10 mouse cellular contexts compared by ENCODE assay signal in genomic region chr14:79331936-79332335, GRCm38 (mm10). TPM values are rescaled to one million over a fixed set of nuclear protein-coding genes. Genes with fewer than 3 reads are reported as not detected.
DNase-seq lines count a peak whose midpoint lies in the region; ATAC-seq and TF ChIP-seq lines count a peak whose summit lies in the region.
"Had no signal": no experiment of that assay in that cellular context is flagged by ENCODE, and none has a peak within 500 bp of the region (broad histone marks: within the 10 kb centered on the region; RNA-seq: fewer than 3 reads in every experiment).

No protein-coding gene starts in this region.

- no peak overlapping the region for H3K4me2 ChIP-seq in hindbrain, embryonic 13.5 days
- no peak overlapping the region for H3K4me2 ChIP-seq in hindbrain, embryonic 11.5 days (replicated peaks; ENCODE audit: low read depth, low read length)
- no peak overlapping the region for H3K4me2 ChIP-seq in forebrain, embryonic 15.5 days (replicated peaks)
- H3K4me2 ChIP-seq in hindbrain, postnatal 0 days (ENCODE audit: low read depth, low read length), result no peak overlapping the region

- no peaks in the 10 kb centered on the region for H3K9me3 ChIP-seq in hindbrain, embryonic 13.5 days
- no peaks in the 10 kb centered on the region for H3K9me3 ChIP-seq in hindbrain, embryonic 11.5 days (ENCODE audit: control insufficient read depth, low read length)
- H3K9me3 ChIP-seq in G1E (replicated peaks), result no peaks in the 10 kb centered on the region
- no peaks in the 10 kb centered on the region for H3K9me3 ChIP-seq in forebrain, embryonic 15.5 days
- no peaks in the 10 kb centered on the region for H3K9me3 ChIP-seq in hindbrain, postnatal 0 days (ENCODE audit: low read length)

- no peaks in the 10 kb centered on the region for H3K27me3 ChIP-seq in hindbrain, embryonic 13.5 days
- H3K27me3 ChIP-seq in hindbrain, embryonic 11.5 days (ENCODE audit: control insufficient read depth, insufficient read depth, low read length), result no peaks in the 10 kb centered on the region
- no peaks in the 10 kb centered on the region for H3K27me3 ChIP-seq in G1E (ENCODE audit: insufficient read depth, low read length)
- H3K27me3 ChIP-seq in forebrain, embryonic 15.5 days, result no peaks in the 10 kb centered on the region
- no peaks in the 10 kb centered on the region for H3K27me3 ChIP-seq in hindbrain, postnatal 0 days (ENCODE audit: insufficient read depth, low read length)

- no peak overlapping the region for H3K4me3 ChIP-seq in hindbrain, embryonic 13.5 days
- H3K4me3 ChIP-seq in hindbrain, embryonic 11.5 days (ENCODE audit: low read depth, low read length), result no peak overlapping the region
- H3K4me3 ChIP-seq in G1E (ENCODE audit: low read depth, low read length), result peak overlapping the region; percentile 38; the same call in 1 of the 2 replicates
- H3K4me3 ChIP-seq in forebrain, embryonic 15.5 days, result no peak overlapping the region
- H3K4me3 ChIP-seq in hindbrain, postnatal 0 days (ENCODE audit: low read length), result no peak overlapping the region

- H3K4me1 ChIP-seq in hindbrain, embryonic 13.5 days (replicated peaks), result peaks cover 10% of the 10 kb centered on the region; the same call in 1 of the 2 replicates
- no peaks in the 10 kb centered on the region for H3K4me1 ChIP-seq in hindbrain, embryonic 11.5 days (replicated peaks; ENCODE audit: control insufficient read depth, insufficient read depth, low read length)
- H3K4me1 ChIP-seq in G1E (ENCODE audit: insufficient read depth, low read depth, low read length), result peaks cover 27% of the 10 kb centered on the region
- peaks cover 8% of the 10 kb centered on the region for H3K4me1 ChIP-seq in forebrain, embryonic 15.5 days
- no peaks in the 10 kb centered on the region for H3K4me1 ChIP-seq in hindbrain, postnatal 0 days (ENCODE audit: insufficient read depth, low read length)

- no peak for DNase-seq in hindbrain, embryonic 11.5 days (ENCODE audit: low spot score)
- DNase-seq in G1E (ENCODE audit: low spot score), result no peak
- no peak for DNase-seq in hindbrain, postnatal 0 days (ENCODE audit: low spot score)
- DNase-seq in urinary bladder, postnatal 36 days (ENCODE audit: low spot score in 2 of 2), result no peak
- DNase-seq in frontal cortex, postnatal 25 days (ENCODE audit: low spot score in 2 of 2), result no peak
- DNase-seq: adrenal gland, adult 8-10 months; cerebellum, postnatal 25 days had no signal

- H3K9ac ChIP-seq in hindbrain, embryonic 13.5 days, result no peak overlapping the region
- no peak overlapping the region for H3K9ac ChIP-seq in hindbrain, embryonic 11.5 days (ENCODE audit: low read depth, low read length)
- no peak overlapping the region for H3K9ac ChIP-seq in forebrain, embryonic 15.5 days (replicated peaks)
- no peak overlapping the region for H3K9ac ChIP-seq in hindbrain, postnatal 0 days (replicated peaks; ENCODE audit: low read length)

- peaks cover 15% of the 10 kb centered on the region for H3K36me3 ChIP-seq in hindbrain, embryonic 13.5 days
- no peaks in the 10 kb centered on the region for H3K36me3 ChIP-seq in hindbrain, embryonic 11.5 days (ENCODE audit: control insufficient read depth, insufficient read depth, low read length)
- peaks cover 43% of the 10 kb centered on the region for H3K36me3 ChIP-seq in G1E (replicated peaks)
- peaks cover 17% of the 10 kb centered on the region for H3K36me3 ChIP-seq in forebrain, embryonic 15.5 days
- peaks cover 12% of the 10 kb centered on the region; the same call in 1 of the 2 replicates for H3K36me3 ChIP-seq in hindbrain, postnatal 0 days (ENCODE audit: insufficient read depth, low read length)

- TF ChIP-seq CTCF in G1E (IDR thresholded peaks at IDR 0.05; ENCODE audit: low read depth, low read length), result no peak
- no peak for TF ChIP-seq CTCF in hindbrain, postnatal 0 days (IDR thresholded peaks at IDR 0.05; ENCODE audit: low read depth)

- ATAC-seq in hindbrain, embryonic 13.5 days (ENCODE audit: low FRiP score), result 0 out of 2 replicates have a peak, but pooled peaks have one; percentile 32
- no peak for ATAC-seq in hindbrain, embryonic 11.5 days (ENCODE audit: low FRiP score)
- no peak for ATAC-seq in G1E (ENCODE audit: extremely low read depth, insufficient number of reproducible peaks, low FRiP score, poor library complexity, severe bottlenecking)
- ATAC-seq in forebrain, embryonic 15.5 days (replicated peaks), result peak; percentile 49; the same call in 1 of the 2 replicates
- no peak for ATAC-seq in hindbrain, postnatal 0 days
- no peak for ATAC-seq in erythroblast, adult 5-6 weeks (replicated peaks; ENCODE audit: low FRiP score, poor library complexity, severe bottlenecking)

- 71% methylated on average over 7 of the region's 7 CpGs for WGBS in hindbrain, embryonic 13.5 days
- WGBS in hindbrain, embryonic 11.5 days, result 76% methylated on average over 7 of the region's 7 CpGs
- WGBS in forebrain, embryonic 15.5 days, result 57% methylated on average over 7 of the region's 7 CpGs
- 57% methylated on average over 7 of the region's 7 CpGs for WGBS in hindbrain, postnatal 0 days

- peak overlapping the region; percentile 42; the same call in 1 of the 2 replicates for H3K27ac ChIP-seq in hindbrain, embryonic 13.5 days
- H3K27ac ChIP-seq in hindbrain, embryonic 11.5 days (ENCODE audit: low read depth, low read length), result no peak overlapping the region
- H3K27ac ChIP-seq in forebrain, embryonic 15.5 days (replicated peaks), result no peak overlapping the region
- H3K27ac ChIP-seq in hindbrain, postnatal 0 days, result 0 out of 2 replicates have a peak overlapping the region, but pooled peaks have one; percentile 29

RNA-seq across cellular contexts. Expression of gene Rgcc, which starts 30.5 kb away (rescaled TPM):
- polyA plus RNA-seq in hindbrain, embryonic 13.5 days (2015; fragmentation: Nextera tagmentation; extraction: Ambion mirVana), result 29.4 and 38.8 TPM in 2 replicates
- polyA plus RNA-seq in hindbrain, embryonic 11.5 days (2014; fragmentation: Nextera tagmentation; extraction: Ambion mirVana), result 33.0 and 41.9 TPM in 2 replicates
- total RNA-seq in G1E (2014; fragmentation: Nextera tagmentation), result not detected in 2 replicates
- total RNA-seq in G1E (2017), result not detected in 2 replicates
- 0.07 TPM in 1 of 2 replicates, not detected in the other for polyA plus RNA-seq in G1E (2012)
- polyA plus RNA-seq in forebrain, embryonic 15.5 days (2015; fragmentation: Nextera tagmentation; extraction: Ambion mirVana), result 67.3 and 68.3 TPM in 2 replicates
- total RNA-seq in hindbrain, postnatal 0 days (2014; rRNA removed), result 68.6 and 74.4 TPM in 2 replicates
- 43.3 and 55.1 TPM in 2 replicates for polyA plus RNA-seq in hindbrain, postnatal 0 days (2015; fragmentation: Nextera tagmentation; extraction: Ambion mirVana)
- total RNA-seq in erythroblast, adult 5-6 weeks (2015; ENCODE audit: low replicate concordance), result 63.7 and 78.6 TPM in 2 replicates
- 55.2 and 86.4 TPM in 2 replicates for total RNA-seq in erythroblast, adult 5-6 weeks (2017; ENCODE audit: low replicate concordance)

RNA-seq across cellular contexts. Expression of gene Naa16, which starts 58.6 kb away (rescaled TPM):
- 20.0 and 22.9 TPM in 2 replicates for polyA plus RNA-seq in hindbrain, embryonic 13.5 days (2015; fragmentation: Nextera tagmentation; extraction: Ambion mirVana)
- polyA plus RNA-seq in hindbrain, embryonic 11.5 days (2014; fragmentation: Nextera tagmentation; extraction: Ambion mirVana), result 37.0 and 39.5 TPM in 2 replicates
- 62.5 and 72.7 TPM in 2 replicates for total RNA-seq in G1E (2014; fragmentation: Nextera tagmentation)
- 26.2 and 29.6 TPM in 2 replicates for total RNA-seq in G1E (2017)
- 23.8 and 34.4 TPM in 2 replicates for polyA plus RNA-seq in G1E (2012)
- 30.2 and 31.5 TPM in 2 replicates for polyA plus RNA-seq in forebrain, embryonic 15.5 days (2015; fragmentation: Nextera tagmentation; extraction: Ambion mirVana)
- 2.4 and 5.5 TPM in 2 replicates for total RNA-seq in hindbrain, postnatal 0 days (2014; rRNA removed)
- 14.4 and 15.0 TPM in 2 replicates for polyA plus RNA-seq in hindbrain, postnatal 0 days (2015; fragmentation: Nextera tagmentation; extraction: Ambion mirVana)
- total RNA-seq in erythroblast, adult 5-6 weeks (2015; ENCODE audit: low replicate concordance), result 14.2 and 16.7 TPM in 2 replicates
- total RNA-seq in erythroblast, adult 5-6 weeks (2017; ENCODE audit: low replicate concordance), result 12.1 and 13.4 TPM in 2 replicates

Comparison
In these comparisons a context has a peak if more than half of its experiments do, and no peak if none do; other contexts are left out.
1. ATAC-seq: peak in hindbrain, embryonic 13.5 days (single experiment) and forebrain, embryonic 15.5 days (single experiment); none in hindbrain, embryonic 11.5 days (single experiment), G1E (single experiment), hindbrain, postnatal 0 days (single experiment) and erythroblast, adult 5-6 weeks (single experiment).
2. H3K27ac ChIP-seq: peak in hindbrain, embryonic 13.5 days (single experiment) and hindbrain, postnatal 0 days (single experiment); none in hindbrain, embryonic 11.5 days (single experiment) and forebrain, embryonic 15.5 days (single experiment).
3. RNA of gene Rgcc, which starts 30.5 kb away (polyA plus RNA-seq): 67.3 to 68.3 TPM in forebrain, embryonic 15.5 days, 43.3 to 55.1 TPM in hindbrain, postnatal 0 days, 29.4 to 38.8 TPM in hindbrain, embryonic 13.5 days and 33.0 to 41.9 TPM in hindbrain, embryonic 11.5 days; 0.07 TPM in G1E; every median in the first group is over 10 times any median in the second.